Mouse (Mus musculus): ENCODE measurements around the gene Ap1g1. TPM values are rescaled to one million over a fixed set of nuclear protein-coding genes. Genes with fewer than 3 reads are reported as not detected.

Gene Ap1g1
- polyA plus RNA-seq, 3 experiments from 2014 or later = 30.6 to 35.3 (median 31.2) TPM

DNA sequence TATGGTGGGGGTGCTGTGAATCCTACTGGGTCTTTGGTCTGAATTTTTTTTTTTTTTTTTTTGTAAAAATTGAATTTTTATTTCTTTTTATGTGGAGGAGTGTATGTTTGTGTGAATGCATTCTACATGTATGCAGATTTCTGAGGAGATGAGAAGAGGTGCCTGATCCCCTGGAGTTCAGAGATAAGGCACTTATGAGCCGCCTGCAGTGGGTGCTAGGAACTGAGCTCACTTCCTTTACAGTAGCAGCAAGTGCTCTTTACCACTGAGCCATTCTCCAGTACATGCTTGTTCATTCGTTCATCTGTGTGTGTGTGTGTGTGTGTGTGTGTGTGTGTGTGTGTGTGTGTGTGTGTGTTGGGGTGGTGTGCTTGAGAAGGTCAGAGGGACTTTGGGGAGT is 12.6 kb downstream of the Ap1g1 start:
- no peak for ATAC-seq

DNA sequence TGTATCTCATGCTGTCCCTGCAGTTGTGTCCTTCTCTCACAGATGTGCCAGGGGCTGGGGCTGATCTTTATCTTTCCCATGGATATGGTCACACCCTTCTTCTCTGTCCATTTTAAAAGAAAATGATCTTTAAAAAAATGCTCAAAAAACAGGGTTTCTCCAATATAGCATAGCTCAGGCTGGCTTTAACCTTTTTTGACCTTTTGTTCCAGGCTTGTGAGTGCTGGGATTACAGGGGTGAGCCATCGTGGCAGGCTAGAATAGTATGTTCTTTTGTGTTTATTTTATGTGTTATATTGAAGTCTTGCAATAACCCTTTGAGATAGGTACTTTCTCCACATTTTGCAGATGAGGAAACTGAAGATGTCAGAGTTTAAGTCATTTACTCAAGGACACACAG is 16.8 kb downstream of the Ap1g1 start:
- ATAC-seq = no peak

GRCm38 (mm10) chr8:109798721-109799120 is 20.4 kb downstream of the Ap1g1 start:
- ATAC-seq = no peak

DNA sequence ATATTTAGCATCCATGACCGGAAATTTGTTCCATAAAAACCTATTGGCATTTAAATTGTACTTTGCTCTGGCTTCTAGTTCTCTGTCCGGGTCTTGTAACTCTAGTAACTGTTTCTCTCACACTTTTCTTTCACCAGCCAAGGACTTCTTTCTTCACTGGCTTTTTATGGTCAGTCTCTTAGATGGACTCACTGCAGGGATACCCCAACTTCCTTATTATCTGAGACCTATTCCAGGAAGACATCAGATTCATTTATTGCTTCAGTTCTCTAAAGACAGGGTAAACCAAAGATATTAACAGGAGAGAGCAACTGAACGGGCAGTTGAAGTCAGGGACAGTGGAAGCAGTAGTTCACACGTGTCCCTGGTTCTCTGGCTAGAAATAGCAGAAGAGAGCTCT is 20.9 kb downstream of the Ap1g1 start:
- ATAC-seq = no peak

DNA sequence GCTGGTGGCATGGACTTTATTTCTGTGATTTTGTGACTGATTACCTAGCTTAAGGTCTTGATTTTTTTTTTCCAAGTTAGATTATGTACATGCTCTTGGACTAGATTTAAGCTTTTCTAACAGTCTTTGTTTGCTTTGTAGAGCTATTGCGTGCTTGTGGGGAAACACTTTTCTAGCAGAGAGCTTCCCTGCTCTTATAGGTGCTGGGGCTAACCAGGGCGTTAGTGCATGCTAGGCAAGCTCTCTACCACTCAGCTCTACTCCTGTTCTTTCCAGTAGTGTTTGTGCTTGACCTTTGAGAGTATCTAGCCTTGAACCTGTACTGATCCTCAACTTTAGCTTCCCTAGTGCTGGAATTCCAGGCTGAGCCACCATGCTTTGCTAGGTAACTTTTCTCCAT is 22.0 kb downstream of the Ap1g1 start:
- ATAC-seq = no peak

GRCm38 (mm10) chr8:109803211-109803610 is 24.9 kb downstream of the Ap1g1 start:
- no peak for ATAC-seq

GRCm38 (mm10) chr8:109803801-109804200 is 25.4 kb downstream of the Ap1g1 start:
- ATAC-seq = no peak

DNA sequence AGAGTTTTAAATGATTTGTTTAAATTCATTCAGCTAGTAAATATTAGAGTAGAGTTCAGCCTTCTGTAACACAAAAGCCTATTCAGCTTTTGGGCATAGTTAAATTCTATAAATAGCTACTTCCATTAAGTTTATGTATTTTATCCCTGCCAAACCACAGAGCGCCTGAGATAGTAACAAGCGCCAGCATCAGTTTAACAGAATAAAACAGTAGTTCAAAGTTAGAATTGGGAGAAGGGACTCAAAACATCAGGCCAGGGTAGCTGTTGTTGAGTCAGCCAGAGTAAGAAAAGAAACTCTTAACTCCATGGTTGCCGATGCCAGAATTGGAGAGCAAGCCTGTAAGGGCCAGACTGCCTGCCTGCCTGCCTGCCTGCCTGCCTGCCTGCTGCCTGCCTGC is 28.2 kb downstream of the Ap1g1 start:
- no peak for ATAC-seq

DNA sequence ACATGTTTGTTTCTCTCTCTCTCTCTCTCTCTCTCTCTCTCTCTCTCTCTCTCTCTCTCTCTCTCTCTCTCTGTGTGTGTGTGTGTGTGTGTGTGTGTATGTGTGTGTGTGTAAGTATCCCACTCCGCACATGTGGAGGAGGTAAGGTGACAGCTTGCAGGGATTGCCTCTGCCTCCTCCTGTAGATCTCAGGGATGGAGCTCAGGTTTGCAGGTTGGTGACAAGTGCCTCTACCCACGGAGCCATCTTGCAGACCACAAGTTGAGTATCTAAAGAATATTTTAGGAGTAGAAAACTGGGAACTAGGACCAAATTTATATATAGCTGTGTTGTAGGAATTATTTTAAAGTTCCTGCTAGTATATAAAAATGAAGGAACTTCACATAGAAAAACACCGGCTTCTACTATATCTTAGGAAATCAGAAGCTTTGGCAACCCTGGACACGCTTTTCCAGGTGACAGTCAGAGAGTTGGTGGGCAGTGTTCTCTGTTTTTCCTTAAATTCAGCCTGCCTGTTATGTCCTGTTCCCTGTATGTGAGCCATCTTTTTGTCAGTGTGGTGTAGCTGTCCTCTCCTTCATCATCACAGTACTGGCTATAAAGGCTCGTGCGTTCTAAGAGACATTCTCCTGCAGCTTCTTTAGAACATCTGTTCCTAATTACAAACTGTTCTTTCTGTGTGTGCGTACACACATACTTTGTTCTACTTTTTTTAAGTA is 29.2 kb downstream of the Ap1g1 start:
- no peak for ATAC-seq

GRCm38 (mm10) chr8:109808120-109808447 is 29.7 kb downstream of the Ap1g1 start:
- ATAC-seq = no peak

- no peak for ATAC-seq
Observed at GRCm38 (mm10) chr8:109810434-109810833, 32.1 kb downstream of the Ap1g1 start.

DNA sequence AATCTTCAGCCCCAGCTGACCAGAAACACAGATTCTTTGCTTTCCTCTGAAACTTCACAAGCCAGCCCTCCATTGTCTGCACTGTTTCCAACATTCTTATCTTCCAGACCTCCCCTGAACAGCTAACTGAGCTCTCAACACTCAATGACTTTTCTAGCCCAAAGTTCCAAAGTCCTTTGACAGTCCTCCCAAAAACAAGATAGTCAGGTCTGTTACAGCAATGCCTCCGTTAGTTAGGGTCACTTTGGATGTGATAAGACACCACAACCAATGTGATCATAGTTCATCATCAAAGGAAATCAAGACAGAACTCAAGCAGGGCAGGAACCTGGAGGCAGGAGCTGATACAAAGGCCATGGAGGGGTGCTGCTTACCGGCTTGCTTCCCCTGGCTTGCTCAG is 36.9 kb downstream of the Ap1g1 start:
- no peak for ATAC-seq

DNA sequence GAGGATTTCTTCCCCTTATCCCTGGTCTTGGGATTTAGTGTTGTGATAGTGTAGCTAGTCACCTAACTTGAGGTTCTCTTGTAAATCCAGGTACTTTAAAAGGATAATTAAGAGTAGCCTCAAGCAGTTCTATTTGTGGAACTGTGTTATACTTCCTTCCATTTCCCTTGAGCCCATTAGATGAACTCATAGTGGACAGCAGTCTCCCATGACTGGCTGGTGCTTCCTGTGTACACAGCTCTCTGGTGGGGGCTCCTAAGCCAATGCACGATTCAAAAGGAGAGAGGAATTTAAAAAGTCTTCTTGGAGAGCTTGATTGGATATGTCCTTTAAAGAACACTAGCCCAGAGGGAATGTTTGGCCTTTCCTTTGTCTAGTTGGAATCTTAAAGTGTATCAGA is 39.6 kb downstream of the Ap1g1 start:
- no peak for ATAC-seq

DNA sequence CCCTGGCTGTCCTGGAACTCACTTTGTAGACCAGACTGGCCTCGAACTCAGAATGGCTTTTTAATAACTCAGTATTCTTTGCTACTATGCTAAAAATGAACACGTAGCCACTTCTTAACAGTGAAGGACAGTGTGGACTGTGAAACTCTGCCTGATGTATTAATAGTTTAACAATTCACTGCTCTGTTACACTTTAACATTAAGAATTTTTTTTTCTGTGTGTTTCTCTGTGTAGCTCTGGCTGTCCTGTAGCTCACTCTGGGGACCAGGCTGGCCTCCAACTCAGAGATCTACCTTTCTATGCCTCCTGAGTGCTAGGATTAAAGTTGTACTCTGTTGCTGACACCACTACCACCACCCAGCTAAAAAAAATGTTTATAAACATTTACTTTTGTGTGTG is 45.2 kb downstream of the Ap1g1 start:
- no peak for ATAC-seq

- ATAC-seq = no peak
Observed at GRCm38 (mm10) chr8:109839822-109840221, 61.5 kb downstream of the Ap1g1 start.

GRCm38 (mm10) chr8:109842468-109842867 is 64.1 kb downstream of the Ap1g1 start:
- no peak for ATAC-seq

- ATAC-seq = no peak
Observed at GRCm38 (mm10) chr8:109847866-109848265, 69.5 kb downstream of the Ap1g1 start.

DNA sequence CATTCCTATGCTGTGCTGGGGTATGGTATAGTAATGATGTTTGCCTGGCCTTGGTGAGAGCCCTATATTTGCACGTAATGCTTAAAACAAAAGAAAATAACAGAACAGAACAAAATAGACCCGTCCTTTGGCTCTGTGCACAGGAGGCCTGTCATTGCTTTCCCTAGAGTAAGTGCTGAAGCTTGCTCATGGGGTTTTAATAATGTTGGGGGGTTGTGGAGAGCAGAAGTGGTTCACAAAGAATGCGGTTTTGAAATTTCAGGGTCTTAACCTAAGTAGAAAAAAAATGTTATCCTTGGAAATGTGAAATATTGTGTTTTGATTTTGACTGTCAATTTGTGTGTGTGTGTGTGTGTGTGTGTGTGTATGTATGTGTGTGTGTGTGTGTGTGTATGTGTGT is 70.6 kb downstream of the Ap1g1 start:
- no peak for ATAC-seq

GRCm38 (mm10) chr8:109853423-109853822 is 75.1 kb downstream of the Ap1g1 start:
- peak; percentile 92 for ATAC-seq

GRCm38 (mm10) chr8:109854522-109854921 is 76.2 kb downstream of the Ap1g1 start:
- ATAC-seq = no peak

DNA sequence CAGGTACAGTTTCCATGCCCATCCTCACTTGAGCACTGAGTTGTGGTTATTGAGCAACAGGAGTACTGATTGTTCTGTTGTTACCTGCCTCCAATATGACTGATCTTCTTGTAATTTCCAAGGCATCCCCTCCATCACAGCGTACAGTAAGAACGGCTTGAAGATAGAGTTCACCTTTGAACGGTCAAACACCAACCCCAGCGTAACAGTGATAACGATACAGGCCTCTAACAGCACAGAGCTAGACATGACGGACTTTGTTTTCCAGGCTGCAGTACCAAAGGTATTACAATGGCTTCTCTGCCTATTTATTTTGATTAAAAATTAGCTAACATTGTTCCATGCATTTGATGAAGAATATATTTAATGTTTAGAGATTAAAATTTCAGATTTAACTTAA is 77.1 kb downstream of the Ap1g1 start:
- no peak for ATAC-seq

DNA sequence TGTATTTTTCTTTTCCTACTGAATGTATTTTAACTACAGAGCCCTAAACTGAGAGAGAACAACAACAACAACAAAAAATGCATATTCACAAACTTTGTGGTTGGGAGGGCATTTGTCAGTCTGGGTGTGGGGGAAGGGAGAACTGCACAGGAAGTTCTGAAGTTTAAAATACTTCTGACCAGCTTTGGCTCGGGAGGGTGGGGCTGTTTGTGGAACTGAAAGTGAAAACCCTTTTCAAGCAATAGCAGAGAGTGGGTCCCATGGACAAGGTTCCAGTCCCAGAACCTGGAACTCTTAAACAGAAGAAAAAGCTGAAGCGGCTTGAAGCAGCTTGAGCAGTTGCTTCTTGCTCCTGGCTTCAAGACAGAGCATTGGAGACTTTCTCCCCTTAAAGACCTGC is 85.0 kb downstream of the Ap1g1 start:
- peak; percentile 49 for ATAC-seq

DNA sequence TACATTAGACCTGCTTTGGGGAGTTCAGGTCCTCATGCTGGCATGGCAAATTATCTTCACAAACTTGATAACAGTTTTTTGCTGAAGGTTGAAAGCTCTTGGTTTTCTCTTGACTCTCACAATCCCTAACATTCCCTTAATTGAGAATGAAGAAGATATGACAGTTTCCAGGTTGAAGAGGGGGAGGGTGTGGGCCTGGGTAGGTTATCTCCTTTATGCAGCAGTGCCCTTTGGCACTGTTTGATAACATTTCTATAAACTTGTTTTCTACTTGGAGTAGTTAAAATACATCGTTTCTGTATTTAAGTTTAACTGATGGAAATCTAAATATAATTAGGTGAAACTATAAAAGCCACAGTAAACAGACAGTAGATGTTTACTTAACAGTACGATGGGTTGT is 86.4 kb downstream of the Ap1g1 start:
- ATAC-seq = no peak

DNA sequence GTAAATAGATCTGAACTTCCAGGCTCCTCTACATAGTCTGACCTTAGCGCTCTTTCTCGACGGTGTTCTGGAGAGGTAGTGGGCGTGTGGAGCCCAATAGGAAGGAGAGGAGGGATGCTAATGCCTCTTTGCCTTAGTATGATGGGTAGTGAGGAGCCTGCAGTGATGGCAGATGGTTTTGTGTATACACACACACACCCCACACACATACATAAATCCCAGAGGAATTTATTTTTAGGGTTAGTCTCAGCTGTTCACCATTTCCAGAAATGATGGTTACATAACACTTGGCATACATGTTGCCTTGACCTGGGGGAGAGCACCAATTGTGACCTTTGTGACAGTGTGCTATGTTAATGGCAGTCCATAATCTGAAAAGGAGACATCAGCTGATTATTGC is 87.2 kb downstream of the Ap1g1 start:
- ATAC-seq = no peak

GRCm38 (mm10) chr8:109866690-109867089 is 88.3 kb downstream of the Ap1g1 start:
- no peak for ATAC-seq
